Mouse (Mus musculus): Measurements from ENCODE around the gene Tnik. TPM values are rescaled to one million over a fixed set of nuclear protein-coding genes. Genes with fewer than 3 reads are reported as not detected.

The Tnik gene
- polyA plus RNA-seq, 1 experiment from 2014 or later: 40.1 TPM

DNA sequence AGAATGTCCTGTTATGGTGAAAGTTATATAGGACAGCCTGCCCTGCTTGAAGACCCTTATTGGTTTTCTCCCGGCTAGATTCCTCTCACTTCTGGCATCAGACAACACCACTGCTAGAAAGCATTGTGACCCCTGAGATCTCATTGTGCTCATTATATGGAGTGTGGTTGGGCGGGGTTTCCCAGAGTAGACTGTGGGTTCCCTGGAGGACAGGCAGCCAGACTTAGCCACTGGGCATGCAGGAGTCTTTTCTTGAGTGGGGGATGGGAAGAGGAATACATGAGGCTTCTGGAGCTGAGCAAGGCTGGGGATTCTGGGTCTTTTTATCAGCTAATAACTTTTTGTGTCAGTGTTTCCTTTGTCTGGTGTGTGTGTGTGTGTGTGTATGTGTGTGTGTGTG, 153.0 kb downstream of the Tnik start:
- peaks cover 2% of the 10 kb centered on the region; the same call in 1 of the 2 replicates for H3K4me1 ChIP-seq (replicated peaks; ENCODE audit: control insufficient read depth, insufficient read depth, low read length)
- no peaks in the 10 kb centered on the region for H3K27me3 ChIP-seq (ENCODE audit: control insufficient read depth, insufficient read depth, low read length)
- H3K27ac ChIP-seq (ENCODE audit: low read depth, low read length): no peak overlapping the region
- WGBS: 27% methylated on average over 2 of the region's 2 CpGs
- peak; percentile 85 for ATAC-seq (ENCODE audit: low FRiP score)
- no peak overlapping the region for H3K4me3 ChIP-seq (ENCODE audit: low read depth, low read length)
- H3K9me3 ChIP-seq (ENCODE audit: control insufficient read depth, low read length): no peaks in the 10 kb centered on the region
- H3K36me3 ChIP-seq (ENCODE audit: control insufficient read depth, insufficient read depth, low read length): no peaks in the 10 kb centered on the region
- no peak overlapping the region for H3K4me2 ChIP-seq (replicated peaks; ENCODE audit: low read depth, low read length)
- DNase-seq (ENCODE audit: low spot score): peak; percentile 61
- H3K9ac ChIP-seq (ENCODE audit: low read depth, low read length): no peak overlapping the region

DNA sequence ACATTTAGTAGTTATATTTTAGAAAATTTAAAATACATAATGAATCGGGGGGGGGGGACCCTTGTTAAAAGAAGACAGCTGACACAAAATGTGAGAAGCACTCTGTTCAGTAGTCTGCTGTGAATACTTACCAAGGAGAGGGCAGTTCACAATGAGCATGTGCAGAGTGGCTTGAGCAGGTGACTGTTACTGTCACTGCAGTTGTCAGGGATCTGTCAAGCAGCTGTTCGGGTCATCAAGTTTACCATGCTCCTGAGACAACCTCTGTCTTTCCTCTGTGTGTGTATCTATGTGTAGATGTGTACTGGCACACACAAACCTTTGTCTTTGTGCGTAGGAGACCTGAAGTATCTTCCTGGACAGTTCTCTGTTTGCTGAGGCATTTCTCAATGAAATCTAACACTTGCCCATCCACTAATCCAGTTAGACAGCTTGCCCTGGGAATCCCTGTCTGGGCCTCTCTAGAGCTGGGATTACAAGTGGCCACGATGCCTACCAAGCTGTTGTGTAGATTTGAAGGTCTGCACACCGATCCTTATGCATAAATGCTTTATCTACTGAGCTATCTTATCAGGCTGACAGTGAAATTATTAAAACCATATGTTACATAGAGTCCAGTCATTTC, 154.2 kb downstream of the Tnik start:
- ATAC-seq (ENCODE audit: low FRiP score) (no peak), DNase-seq (ENCODE audit: low spot score) (no peak)
- Histone ChIP-seq H3K27ac (ENCODE audit: low read depth, low read length) (no peak overlapping the region), H3K4me1 (replicated peaks; ENCODE audit: control insufficient read depth, insufficient read depth, low read length) (peaks cover 2% of the 10 kb centered on the region; the same call in 1 of the 2 replicates), H3K4me3 (ENCODE audit: low read depth, low read length) (no peak overlapping the region), H3K9me3 (ENCODE audit: control insufficient read depth, low read length) (no peaks in the 10 kb centered on the region), H3K27me3 (ENCODE audit: control insufficient read depth, insufficient read depth, low read length) (no peaks in the 10 kb centered on the region), H3K4me2 (replicated peaks; ENCODE audit: low read depth, low read length) (no peak overlapping the region), H3K9ac (ENCODE audit: low read depth, low read length) (no peak overlapping the region), H3K36me3 (ENCODE audit: control insufficient read depth, insufficient read depth, low read length) (no peaks in the 10 kb centered on the region)
- 88% methylated on average over 5 of the region's 5 CpGs for WGBS

DNA sequence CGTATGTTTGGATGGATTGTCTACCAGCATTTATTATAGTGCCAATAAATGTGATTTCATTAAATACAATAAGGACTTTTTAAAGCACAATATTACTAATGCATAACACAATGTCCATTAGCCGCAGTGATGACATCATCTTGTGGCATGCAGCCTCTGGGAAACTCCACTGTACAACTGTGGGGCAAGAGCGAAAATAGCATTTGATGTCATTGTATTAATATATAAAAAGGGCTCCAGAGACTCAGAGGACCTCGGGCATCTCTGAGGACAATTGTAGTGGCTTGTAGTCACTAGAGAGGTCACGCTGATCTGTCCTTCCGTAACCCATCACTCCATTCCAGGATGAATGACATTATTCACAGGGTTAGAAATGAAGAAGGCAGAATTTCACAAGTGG, 157.2 kb downstream of the Tnik start:
- no peak overlapping the region for H3K4me2 ChIP-seq (replicated peaks; ENCODE audit: low read depth, low read length)
- WGBS: 86% methylated on average over 6 of the region's 6 CpGs
- no peak overlapping the region for H3K4me3 ChIP-seq (ENCODE audit: low read depth, low read length)
- no peak overlapping the region for H3K27ac ChIP-seq (ENCODE audit: low read depth, low read length)
- no peaks in the 10 kb centered on the region for H3K9me3 ChIP-seq (ENCODE audit: control insufficient read depth, low read length)
- DNase-seq (ENCODE audit: low spot score) (no peak), ATAC-seq (ENCODE audit: low FRiP score) (no peak)
- H3K9ac ChIP-seq (ENCODE audit: low read depth, low read length): no peak overlapping the region
- no peaks in the 10 kb centered on the region for H3K27me3 ChIP-seq (ENCODE audit: control insufficient read depth, insufficient read depth, low read length)
- H3K36me3 ChIP-seq (ENCODE audit: control insufficient read depth, insufficient read depth, low read length): no peaks in the 10 kb centered on the region
- peaks cover 2% of the 10 kb centered on the region; the same call in 1 of the 2 replicates for H3K4me1 ChIP-seq (replicated peaks; ENCODE audit: control insufficient read depth, insufficient read depth, low read length)

DNA sequence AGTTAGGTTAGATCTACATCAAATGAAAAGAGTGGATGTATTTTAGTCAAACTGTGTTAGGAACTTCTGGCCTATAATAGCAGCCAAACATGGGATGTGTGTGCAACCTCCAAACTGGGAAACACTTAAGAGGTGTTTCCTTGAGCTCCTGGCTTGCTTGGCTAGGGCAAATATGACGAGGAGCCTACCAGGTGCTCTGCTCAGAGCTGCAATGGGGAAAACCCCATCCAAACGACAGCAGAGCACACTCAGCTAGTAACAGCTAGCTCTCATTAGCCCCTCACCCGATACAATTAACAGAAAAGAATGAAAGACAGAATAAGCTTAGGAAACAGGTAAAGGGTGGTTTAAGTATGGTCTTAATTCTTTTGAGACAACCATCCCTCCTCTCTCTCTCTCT, 157.7 kb downstream of the Tnik start:
- Histone ChIP-seq H3K36me3 (ENCODE audit: control insufficient read depth, insufficient read depth, low read length) (no peaks in the 10 kb centered on the region), H3K4me1 (replicated peaks; ENCODE audit: control insufficient read depth, insufficient read depth, low read length) (no peaks in the 10 kb centered on the region; the same call in 1 of the 2 replicates), H3K9me3 (ENCODE audit: control insufficient read depth, low read length) (no peaks in the 10 kb centered on the region), H3K4me2 (replicated peaks; ENCODE audit: low read depth, low read length) (no peak overlapping the region), H3K27me3 (ENCODE audit: control insufficient read depth, insufficient read depth, low read length) (no peaks in the 10 kb centered on the region), H3K4me3 (ENCODE audit: low read depth, low read length) (no peak overlapping the region), H3K27ac (ENCODE audit: low read depth, low read length) (no peak overlapping the region), H3K9ac (ENCODE audit: low read depth, low read length) (no peak overlapping the region)
- no peak for DNase-seq (ENCODE audit: low spot score)
- WGBS: 68% methylated on average over 3 of the region's 3 CpGs
- ATAC-seq (ENCODE audit: low FRiP score): no peak

DNA sequence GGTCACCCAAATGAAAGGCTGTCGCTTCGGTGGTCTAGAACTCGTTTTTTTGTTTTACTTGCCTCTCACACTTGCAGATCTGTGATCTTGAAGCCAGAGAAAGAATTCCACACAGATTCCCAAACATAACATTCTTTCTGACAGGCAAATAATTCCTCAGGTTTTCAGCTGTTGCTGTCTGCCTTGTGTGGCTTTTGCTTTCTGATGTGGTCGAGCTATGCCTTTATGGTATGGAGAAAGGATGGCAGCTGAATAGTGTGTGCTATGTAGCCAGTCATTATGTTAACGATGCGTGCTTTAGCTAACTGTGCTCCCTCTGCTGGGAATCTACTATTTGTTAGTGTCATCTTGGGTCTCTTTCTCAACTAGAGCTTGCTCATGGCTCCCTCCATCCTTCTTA, 158.8 kb downstream of the Tnik start:
- Histone ChIP-seq H3K9me3 (ENCODE audit: control insufficient read depth, low read length) (no peaks in the 10 kb centered on the region), H3K27ac (ENCODE audit: low read depth, low read length) (no peak overlapping the region), H3K27me3 (ENCODE audit: control insufficient read depth, insufficient read depth, low read length) (no peaks in the 10 kb centered on the region), H3K4me3 (ENCODE audit: low read depth, low read length) (no peak overlapping the region), H3K36me3 (ENCODE audit: control insufficient read depth, insufficient read depth, low read length) (no peaks in the 10 kb centered on the region), H3K4me1 (replicated peaks; ENCODE audit: control insufficient read depth, insufficient read depth, low read length) (no peaks in the 10 kb centered on the region), H3K4me2 (replicated peaks; ENCODE audit: low read depth, low read length) (no peak overlapping the region), H3K9ac (ENCODE audit: low read depth, low read length) (no peak overlapping the region)
- no peak for ATAC-seq (ENCODE audit: low FRiP score)
- 78% methylated on average over 6 of the region's 6 CpGs for WGBS
- DNase-seq (ENCODE audit: low spot score): no peak

DNA sequence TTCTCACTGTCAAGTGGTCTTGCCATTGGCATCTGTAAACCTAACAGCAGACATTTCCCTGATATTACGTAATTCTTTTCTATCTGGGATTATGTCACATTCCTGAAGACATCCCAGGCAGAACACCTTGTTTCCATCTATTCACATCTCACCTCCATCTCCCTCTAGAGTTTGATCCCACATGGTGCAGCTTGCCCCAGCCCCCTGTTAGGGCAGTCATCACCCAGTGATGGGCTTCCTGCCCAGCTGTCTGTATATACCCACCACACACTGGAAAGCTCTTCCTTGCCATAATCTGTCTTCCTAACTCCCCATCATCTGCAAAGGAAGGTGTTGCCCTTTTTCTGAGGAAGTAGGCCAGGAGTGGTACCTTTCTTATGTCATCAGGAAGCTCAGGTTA, 159.2 kb downstream of the Tnik start:
- Histone ChIP-seq H3K9me3 (ENCODE audit: control insufficient read depth, low read length) (no peaks in the 10 kb centered on the region), H3K27me3 (ENCODE audit: control insufficient read depth, insufficient read depth, low read length) (no peaks in the 10 kb centered on the region), H3K4me2 (replicated peaks; ENCODE audit: low read depth, low read length) (no peak overlapping the region), H3K36me3 (ENCODE audit: control insufficient read depth, insufficient read depth, low read length) (no peaks in the 10 kb centered on the region), H3K9ac (ENCODE audit: low read depth, low read length) (no peak overlapping the region), H3K4me3 (ENCODE audit: low read depth, low read length) (no peak overlapping the region), H3K4me1 (replicated peaks; ENCODE audit: control insufficient read depth, insufficient read depth, low read length) (no peaks in the 10 kb centered on the region), H3K27ac (ENCODE audit: low read depth, low read length) (no peak overlapping the region)
- ATAC-seq (ENCODE audit: low FRiP score) (no peak), DNase-seq (ENCODE audit: low spot score) (no peak)
- WGBS: 97% methylated on average over 1 of the region's 1 CpGs

DNA sequence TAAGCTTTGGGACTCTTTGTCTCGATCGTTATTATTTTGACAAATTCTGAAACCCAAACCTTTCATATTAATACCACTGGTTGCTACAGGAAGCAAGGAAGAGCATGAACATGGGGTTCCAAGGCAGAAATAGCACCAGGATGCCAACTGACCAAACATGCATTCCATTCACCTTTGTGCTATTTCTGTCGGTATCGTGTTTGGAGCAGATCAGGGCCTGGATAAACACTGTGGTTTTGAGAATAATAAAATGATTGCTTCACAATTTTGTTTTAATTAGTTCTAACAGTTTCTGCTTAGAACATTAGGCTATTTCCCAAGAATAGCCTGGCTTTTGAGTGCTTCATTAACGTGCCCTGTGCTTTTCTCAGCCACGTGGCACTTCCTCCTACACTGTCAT, 162.9 kb downstream of the Tnik start:
- DNase-seq (ENCODE audit: low spot score): no peak
- no peak overlapping the region for H3K9ac ChIP-seq (ENCODE audit: low read depth, low read length)
- H3K4me2 ChIP-seq (replicated peaks; ENCODE audit: low read depth, low read length): no peak overlapping the region
- ATAC-seq (ENCODE audit: low FRiP score): no peak
- WGBS: 91% methylated on average over 6 of the region's 6 CpGs
- no peaks in the 10 kb centered on the region for H3K4me1 ChIP-seq (replicated peaks; ENCODE audit: control insufficient read depth, insufficient read depth, low read length)
- H3K4me3 ChIP-seq (ENCODE audit: low read depth, low read length): no peak overlapping the region
- H3K27ac ChIP-seq (ENCODE audit: low read depth, low read length): no peak overlapping the region
- no peaks in the 10 kb centered on the region for H3K9me3 ChIP-seq (ENCODE audit: control insufficient read depth, low read length)
- no peaks in the 10 kb centered on the region for H3K36me3 ChIP-seq (ENCODE audit: control insufficient read depth, insufficient read depth, low read length)
- H3K27me3 ChIP-seq (ENCODE audit: control insufficient read depth, insufficient read depth, low read length): no peaks in the 10 kb centered on the region

DNA sequence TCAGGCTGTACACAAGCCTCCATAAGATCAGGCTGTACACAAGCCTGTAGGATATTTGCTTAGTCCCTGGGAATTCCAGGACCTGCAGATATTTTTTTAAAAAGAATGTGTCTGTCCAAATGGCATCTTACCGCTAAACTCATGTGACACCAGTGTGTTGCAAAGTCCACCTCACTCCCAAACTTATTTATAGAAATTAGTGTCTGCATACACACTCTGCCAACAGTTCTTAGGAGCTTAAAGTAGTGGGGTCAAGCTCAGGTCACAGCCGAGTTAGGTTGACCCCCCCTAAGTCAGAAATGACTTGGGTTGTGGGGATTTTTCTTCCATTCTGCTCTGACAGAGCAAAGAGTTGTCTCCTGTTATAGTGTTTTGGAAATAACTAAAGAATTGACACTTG, 168.4 kb downstream of the Tnik start:
- Histone ChIP-seq H3K27me3 (ENCODE audit: control insufficient read depth, insufficient read depth, low read length) (no peaks in the 10 kb centered on the region), H3K9me3 (ENCODE audit: control insufficient read depth, low read length) (no peaks in the 10 kb centered on the region), H3K4me2 (replicated peaks; ENCODE audit: low read depth, low read length) (no peak overlapping the region), H3K4me1 (replicated peaks; ENCODE audit: control insufficient read depth, insufficient read depth, low read length) (no peaks in the 10 kb centered on the region), H3K4me3 (ENCODE audit: low read depth, low read length) (no peak overlapping the region), H3K9ac (ENCODE audit: low read depth, low read length) (no peak overlapping the region), H3K27ac (ENCODE audit: low read depth, low read length) (no peak overlapping the region), H3K36me3 (ENCODE audit: control insufficient read depth, insufficient read depth, low read length) (no peaks in the 10 kb centered on the region)
- ATAC-seq (ENCODE audit: low FRiP score): no peak
- DNase-seq (ENCODE audit: low spot score): no peak
- WGBS: 87% methylated on average over 2 of the region's 2 CpGs

DNA sequence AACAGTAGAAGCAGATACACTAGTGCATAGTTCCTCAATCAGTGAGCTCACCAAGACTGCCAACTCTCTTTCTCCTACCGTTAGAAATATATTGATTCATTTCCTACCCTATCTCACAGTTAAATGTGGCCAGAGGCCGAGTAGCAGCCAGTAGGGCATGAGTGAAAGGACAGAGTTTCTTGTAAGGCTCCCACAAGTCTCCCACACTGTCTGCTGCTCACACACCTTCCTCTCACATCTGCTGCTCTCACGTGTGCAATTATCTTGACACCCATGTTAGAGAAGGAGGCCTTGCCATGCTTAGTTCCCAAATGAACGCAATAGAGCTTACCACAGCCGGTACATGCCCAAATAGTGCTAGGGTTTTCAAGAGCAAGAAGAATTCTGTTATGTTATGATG, 169.3 kb downstream of the Tnik start:
- no peak overlapping the region for H3K4me2 ChIP-seq (replicated peaks; ENCODE audit: low read depth, low read length)
- no peaks in the 10 kb centered on the region for H3K9me3 ChIP-seq (ENCODE audit: control insufficient read depth, low read length)
- H3K36me3 ChIP-seq (ENCODE audit: control insufficient read depth, insufficient read depth, low read length): no peaks in the 10 kb centered on the region
- no peaks in the 10 kb centered on the region for H3K4me1 ChIP-seq (replicated peaks; ENCODE audit: control insufficient read depth, insufficient read depth, low read length)
- no peak for DNase-seq (ENCODE audit: low spot score)
- no peak for ATAC-seq (ENCODE audit: low FRiP score)
- 92% methylated on average over 5 of the region's 5 CpGs for WGBS
- no peak overlapping the region for H3K4me3 ChIP-seq (ENCODE audit: low read depth, low read length)
- no peaks in the 10 kb centered on the region for H3K27me3 ChIP-seq (ENCODE audit: control insufficient read depth, insufficient read depth, low read length)
- no peak overlapping the region for H3K27ac ChIP-seq (ENCODE audit: low read depth, low read length)
- H3K9ac ChIP-seq (ENCODE audit: low read depth, low read length): no peak overlapping the region
